Mouse (Mus musculus) limb, embryonic 11.5 days (tissue): ENCODE results near the gene H2-T22. TPM values are rescaled to one million over a fixed set of nuclear protein-coding genes. Genes with fewer than 3 reads are reported as not detected.
"Not testable (repeated sequence)": the region's sequence is repeated elsewhere in the genome, so short reads cannot be mapped to it uniquely, and the experiment has no call there.

Experiments
- ATAC-seq: fragments of 200-750 bp; cut with Nextera tagmentation; 2 replicates; pipeline ENCODE4 v1.8.0; 2017; ENCODE audit warnings: low read depth; ENCODE audit not compliant: insufficient number of reproducible peaks, low FRiP score, low TSS enrichment
- DNase-seq: peaks from one replicate; pipeline ENCODE4 v3.0.0-alpha.2; 2015; ENCODE audit warnings: low spot score
- H3K27ac ChIP-seq: fragments of 300-500 bp; sonication (generic); replicated peaks from 2 replicates; pipeline ENCODE4 v1.5.1; 2014; ENCODE audit warnings: low read depth, mild to moderate bottlenecking, low read length
- H3K27me3 ChIP-seq: fragments of 300-500 bp; sonication (generic); 2 replicates; pipeline ENCODE4 v1.6.1; 2014; ENCODE audit warnings: mild to moderate bottlenecking, low read length, mixed read lengths; ENCODE audit not compliant: control insufficient read depth, insufficient read depth
- H3K36me3 ChIP-seq: fragments of 300-500 bp; sonication (generic); 2 replicates; pipeline ENCODE4 v1.6.1; 2014; ENCODE audit warnings: mild to moderate bottlenecking, low read length, moderate library complexity, mixed read lengths; ENCODE audit not compliant: control insufficient read depth, insufficient read depth
- H3K4me1 ChIP-seq: fragments of 300-500 bp; sonication (generic); 2 replicates; pipeline ENCODE4 v1.6.1; 2014; ENCODE audit warnings: low read length, mixed read lengths; ENCODE audit not compliant: control insufficient read depth, insufficient read depth
- H3K4me2 ChIP-seq: fragments of 300-500 bp; sonication (generic); 2 replicates; pipeline ENCODE4 v1.6.1; 2014; ENCODE audit warnings: low read depth, mild to moderate bottlenecking, moderate library complexity; ENCODE audit not compliant: severe bottlenecking
- H3K4me3 ChIP-seq: fragments of 300-500 bp; sonication (generic); 2 replicates; pipeline ENCODE4 v1.5.1; 2014; ENCODE audit warnings: low read depth, low read length
- H3K9ac ChIP-seq: fragments of 300-500 bp; sonication (generic); 2 replicates; pipeline ENCODE4 v1.6.1; 2014; ENCODE audit warnings: mild to moderate bottlenecking, low read length
- H3K9me3 ChIP-seq: fragments of 300-500 bp; sonication (generic); 2 replicates; pipeline ENCODE4 v1.6.1; 2016; ENCODE audit warnings: low read length; ENCODE audit not compliant: control insufficient read depth
- WGBS: fragments of 180-500 bp; shearing (Covaris S2); extraction: QIAGEN DNeasy Blood & Tissue Kit; methylation state at CpG from one replicate; pipeline ENCODE4 v1.1.7; 2014; 5-methylcytosine and 5-hydroxymethylcytosine counted together
- polyA plus RNA-seq: library from polyadenylated mRNA; unstranded; fragments of >200 nt; fragmentation: Nextera tagmentation; extraction: Ambion mirVana; gene quantifications from 2 replicates; pipeline ENCODE4 v1.2.1, GENCODE M21; 2014

Gene H2-T22
- polyA plus RNA-seq, 1 experiment from 2014 or later: 13.7 TPM

GRCm38 (mm10) chr17:36032351-36032875 is 10.1 kb downstream of the H2-T22 start, which contains the start of gene H2-T23:
Gene H2-T23 (minus strand): TSS chr17:36032855.
- 2% methylated on average over 24 of the region's 25 CpGs for WGBS
- H3K9me3 ChIP-seq, H3K27me3 ChIP-seq, H3K4me1 ChIP-seq, H3K36me3 ChIP-seq, H3K27ac ChIP-seq: not testable (repeated sequence)
- Histone ChIP-seq H3K4me3 (peak within 1 kb of the TSS; percentile 33), H3K4me2 (peak within 1 kb of the TSS; percentile 67), H3K9ac (peak within 1 kb of the TSS; percentile 17; the same call in 1 of the 2 replicates)
- DNase-seq (peak; percentile 59), ATAC-seq (peak; percentile 41; the same call in 1 of the 2 replicates)

DNA sequence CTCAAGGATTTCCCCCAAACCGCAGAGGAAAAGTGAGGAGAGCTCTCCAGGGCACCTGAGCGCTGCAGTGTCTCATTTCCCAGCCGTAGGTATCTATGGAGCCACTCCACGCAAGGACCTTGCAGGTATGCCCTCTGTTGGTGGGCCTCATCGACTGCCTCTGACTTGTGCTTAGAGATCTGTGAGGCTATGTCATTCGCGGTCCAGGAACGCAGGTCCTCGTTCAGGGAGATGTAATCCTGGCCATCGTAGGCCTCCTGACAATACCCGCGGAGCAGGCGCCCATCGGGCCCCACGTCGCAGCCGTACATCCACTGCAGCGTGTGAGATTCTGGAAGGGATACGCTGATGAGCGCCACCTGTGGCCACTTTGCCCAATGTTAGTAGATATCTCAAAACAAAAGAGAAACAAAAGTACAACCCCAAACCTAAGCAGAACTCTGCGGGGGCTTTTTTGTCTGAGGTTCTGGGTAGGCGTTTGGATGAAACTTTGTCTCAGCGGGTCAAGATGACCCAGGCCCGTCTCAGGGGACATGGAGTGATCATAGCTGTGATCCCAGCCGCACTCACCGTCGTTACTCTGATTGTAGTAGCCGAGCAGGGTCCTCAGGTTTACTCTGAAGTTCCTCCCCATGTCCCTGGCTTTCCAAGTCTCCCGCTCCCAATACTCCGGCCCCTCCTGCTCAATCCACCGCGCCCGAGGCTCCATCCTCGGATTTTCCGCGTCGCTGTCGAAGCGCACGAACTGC is 10.8 kb downstream of the H2-T22 start:
- not testable (repeated sequence) for H3K4me1 ChIP-seq, H3K36me3 ChIP-seq, H3K27ac ChIP-seq, H3K9me3 ChIP-seq, H3K27me3 ChIP-seq
- Histone ChIP-seq H3K4me2 (peak overlapping the region; percentile 67), H3K9ac (peak overlapping the region; percentile 17; the same call in 1 of the 2 replicates), H3K4me3 (peak overlapping the region; percentile 33)
- DNase-seq (peak; percentile 46), ATAC-seq (peak; percentile 41; the same call in 1 of the 2 replicates)
- WGBS: 3% methylated on average over 40 of the region's 40 CpGs

- not testable (repeated sequence) for H3K36me3 ChIP-seq, ATAC-seq, DNase-seq, H3K9me3 ChIP-seq, H3K27me3 ChIP-seq, H3K9ac ChIP-seq, H3K4me1 ChIP-seq, H3K27ac ChIP-seq
- WGBS: 58% methylated on average over 7 of the region's 8 CpGs
- Histone ChIP-seq H3K4me3 (0 out of 2 replicates have a peak overlapping the region, but pooled peaks have one; percentile 33), H3K4me2 (peak overlapping the region; percentile 67; the same call in 1 of the 2 replicates)
Measured at GRCm38 (mm10) chr17:36030703-36031582, 11.6 kb downstream of the H2-T22 start.

DNA sequence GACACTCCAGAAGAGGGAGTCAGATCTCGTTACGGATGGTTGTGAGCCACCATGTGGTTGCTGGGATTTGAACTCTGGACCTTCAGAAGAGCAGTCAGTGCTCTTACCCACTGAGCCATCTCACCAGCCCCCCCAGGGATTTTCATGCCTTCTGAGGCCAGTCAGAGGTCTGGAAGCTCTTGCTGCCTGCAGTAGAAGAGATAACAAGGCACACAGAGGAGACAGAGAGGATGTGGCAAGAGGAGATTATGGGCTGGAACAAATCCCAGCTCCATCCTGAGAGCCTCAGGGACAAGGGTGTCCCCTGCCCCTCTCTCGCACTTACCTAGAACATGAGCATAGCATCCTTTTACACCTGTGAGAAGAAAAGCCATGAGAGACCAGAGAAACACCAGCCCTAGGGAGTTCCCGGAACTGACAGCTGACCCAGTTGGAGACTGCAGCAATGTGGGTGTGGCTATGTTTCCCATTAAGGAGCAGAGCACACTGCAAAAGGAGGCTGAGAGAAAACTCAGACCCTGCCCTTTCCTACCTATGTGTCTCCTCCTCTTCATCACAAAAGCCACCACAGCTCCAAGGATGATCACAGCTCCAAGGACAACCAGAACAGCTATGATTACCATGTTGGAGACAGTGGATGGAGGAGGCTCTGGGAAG is 12.4 kb downstream of the H2-T22 start:
- H3K9me3 ChIP-seq, ATAC-seq, H3K4me2 ChIP-seq, H3K27ac ChIP-seq, H3K27me3 ChIP-seq, H3K9ac ChIP-seq, H3K4me3 ChIP-seq, DNase-seq, H3K36me3 ChIP-seq, H3K4me1 ChIP-seq: not testable (repeated sequence)
- 60% methylated on average over 2 of the region's 4 CpGs for WGBS

DNA sequence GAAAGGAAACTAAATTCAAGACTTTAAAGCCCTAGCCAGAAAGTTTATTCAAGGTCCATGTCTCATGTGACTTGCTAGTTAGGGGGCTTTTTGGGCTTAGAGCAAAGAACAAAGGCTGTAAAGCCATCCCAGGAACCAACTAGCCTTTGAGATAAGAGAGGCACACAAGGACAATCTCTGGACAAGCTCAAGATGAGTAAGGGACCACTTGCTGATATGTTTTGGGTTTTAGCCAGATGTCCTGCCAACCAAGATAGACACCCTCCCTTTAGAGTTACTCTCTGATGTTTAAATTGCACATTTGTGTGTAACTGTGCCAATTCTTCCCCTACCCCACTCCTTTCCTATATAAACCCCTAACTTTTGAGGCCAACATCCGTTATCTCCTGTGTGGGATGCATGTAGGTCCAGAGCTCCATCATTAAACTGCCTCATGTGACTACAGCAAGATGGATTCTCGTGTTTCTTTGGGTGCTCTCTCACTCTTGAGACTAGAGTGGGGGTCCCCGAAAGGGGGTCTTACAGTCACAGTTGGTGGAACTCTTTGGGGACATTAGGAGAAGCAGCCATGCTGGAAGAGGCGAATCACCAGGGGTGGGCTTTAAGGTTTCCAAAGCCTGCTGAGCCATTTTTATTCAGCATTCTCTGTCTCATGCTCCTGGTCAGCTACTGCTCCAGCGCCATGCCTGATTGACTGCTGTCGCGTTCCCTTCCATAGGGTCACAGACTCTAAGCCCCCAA is 13.5 kb downstream of the H2-T22 start:
- Histone ChIP-seq H3K27ac (no peak overlapping the region), H3K4me3 (no peak overlapping the region), H3K36me3 (no peaks in the 10 kb centered on the region), H3K9ac (no peak overlapping the region), H3K9me3 (no peaks in the 10 kb centered on the region), H3K27me3 (peaks cover 4% of the 10 kb centered on the region; the same call in 1 of the 2 replicates), H3K4me2 (no peak overlapping the region), H3K4me1 (no peaks in the 10 kb centered on the region)
- 88% methylated on average over 7 of the region's 7 CpGs for WGBS
- ATAC-seq: no peak
- no peak for DNase-seq

DNA sequence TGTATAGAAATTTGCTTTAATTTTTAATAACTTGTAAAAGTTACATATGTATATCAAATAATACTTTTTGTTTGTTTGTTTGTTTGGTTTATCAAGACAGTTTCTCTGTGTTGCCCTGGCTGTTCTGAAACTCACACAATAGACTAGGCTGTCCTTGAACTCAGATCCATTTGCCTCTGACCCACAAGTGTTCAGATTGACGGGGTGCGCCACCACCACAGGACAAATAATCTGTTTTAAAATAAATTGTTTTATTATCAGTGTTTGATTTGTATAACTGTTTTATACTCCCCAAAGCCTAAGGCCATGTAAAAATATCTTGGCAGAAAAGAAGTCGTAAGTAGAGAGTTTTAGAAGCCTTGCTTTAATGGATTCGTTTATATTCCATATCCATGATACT is 14.9 kb downstream of the H2-T22 start:
- Histone ChIP-seq H3K4me3 (no peak overlapping the region), H3K4me2 (no peak overlapping the region), H3K9ac (no peak overlapping the region), H3K27me3 (peaks cover 4% of the 10 kb centered on the region; the same call in 1 of the 2 replicates), H3K4me1 (no peaks in the 10 kb centered on the region), H3K9me3 (no peaks in the 10 kb centered on the region), H3K36me3 (no peaks in the 10 kb centered on the region), H3K27ac (no peak overlapping the region)
- no peak for DNase-seq
- WGBS: 91% methylated on average over 4 of the region's 4 CpGs
- no peak for ATAC-seq

DNA sequence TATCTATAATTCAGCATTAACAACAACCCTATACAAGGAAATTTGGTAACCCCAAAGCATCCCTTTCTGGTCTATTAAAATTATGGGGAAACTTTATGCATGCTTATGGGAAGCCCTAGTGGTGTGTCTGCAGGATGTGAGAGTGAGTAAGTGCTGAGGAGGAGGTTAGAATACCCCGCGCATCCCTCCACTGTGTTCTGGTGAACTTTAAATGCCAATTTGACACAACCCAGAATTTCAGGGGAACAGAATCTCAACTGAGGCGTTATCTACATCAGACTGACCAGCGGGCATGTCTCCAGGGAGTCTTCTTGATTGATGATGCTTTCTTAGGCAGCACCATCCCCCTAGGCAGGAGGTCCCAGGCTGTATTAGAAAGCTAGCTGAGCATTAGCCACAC is 16.6 kb downstream of the H2-T22 start:
- no peak overlapping the region for H3K27ac ChIP-seq
- H3K9ac ChIP-seq: no peak overlapping the region
- 70% methylated on average over 4 of the region's 4 CpGs for WGBS
- no peaks in the 10 kb centered on the region for H3K4me1 ChIP-seq
- ATAC-seq (no peak), DNase-seq (no peak)
- H3K4me2 ChIP-seq: no peak overlapping the region
- H3K9me3 ChIP-seq: no peaks in the 10 kb centered on the region
- H3K27me3 ChIP-seq: no peaks in the 10 kb centered on the region
- no peak overlapping the region for H3K4me3 ChIP-seq
- H3K36me3 ChIP-seq: no peaks in the 10 kb centered on the region
